Mouse (Mus musculus): ENCODE measurements around the gene Map2. TPM values are rescaled to one million over a fixed set of nuclear protein-coding genes. Genes with fewer than 3 reads are reported as not detected.

Gene Map2
- polyA plus RNA-seq, 1 experiment, result 2.0 TPM

GRCm38 (mm10) chr1:66280152-66280551 lies 105.1 kb downstream of the Map2 start:
- H3K4me3 ChIP-seq (ENCODE audit: insufficient read depth, low read length), result no peak overlapping the region
- no peak overlapping the region for H3K27ac ChIP-seq (ENCODE audit: insufficient read depth, low read depth, low read length)
- TF ChIP-seq CTCF (IDR thresholded peaks at IDR 0.05; ENCODE audit: low read depth, low read length) (no peak), POLR2A (IDR thresholded peaks at IDR 0.05; ENCODE audit: borderline replicate concordance, low read depth, low read length) (no peak)

GRCm38 (mm10) chr1:66282447-66282846 lies 107.4 kb downstream of the Map2 start:
- H3K27ac ChIP-seq (ENCODE audit: insufficient read depth, low read depth, low read length), result no peak overlapping the region
- TF ChIP-seq CTCF (IDR thresholded peaks at IDR 0.05; ENCODE audit: low read depth, low read length) (no peak), POLR2A (IDR thresholded peaks at IDR 0.05; ENCODE audit: borderline replicate concordance, low read depth, low read length) (no peak)
- H3K4me3 ChIP-seq (ENCODE audit: insufficient read depth, low read length), result no peak overlapping the region
- H3K4me1 ChIP-seq (ENCODE audit: control insufficient read depth, insufficient read depth, low read length), result peaks cover 7% of the 10 kb centered on the region

More at GRCm38 (mm10) chr1:66280152-66280551, 105.1 kb downstream of the Map2 start:
- H3K4me1 ChIP-seq (ENCODE audit: control insufficient read depth, insufficient read depth, low read length), result peaks cover 7% of the 10 kb centered on the region

- TF ChIP-seq CTCF (IDR thresholded peaks at IDR 0.05; ENCODE audit: low read depth, low read length), result no peak
- TF ChIP-seq POLR2A (IDR thresholded peaks at IDR 0.05; ENCODE audit: borderline replicate concordance, low read depth, low read length), result no peak
- no peak overlapping the region for H3K4me3 ChIP-seq (ENCODE audit: insufficient read depth, low read length)
- H3K4me1 ChIP-seq (ENCODE audit: control insufficient read depth, insufficient read depth, low read length), result no peaks in the 10 kb centered on the region
Observed at GRCm38 (mm10) chr1:66288987-66289386, 113.9 kb downstream of the Map2 start.

GRCm38 (mm10) chr1:66292121-66292881 lies 117.2 kb downstream of the Map2 start:
- H3K4me3 ChIP-seq (ENCODE audit: insufficient read depth, low read length), result no peak overlapping the region
- TF ChIP-seq CTCF (IDR thresholded peaks at IDR 0.05; ENCODE audit: low read depth, low read length), result no peak
- no peak for TF ChIP-seq POLR2A (IDR thresholded peaks at IDR 0.05; ENCODE audit: borderline replicate concordance, low read depth, low read length)
- no peak overlapping the region for H3K27ac ChIP-seq (ENCODE audit: insufficient read depth, low read depth, low read length)
- no peaks in the 10 kb centered on the region for H3K4me1 ChIP-seq (ENCODE audit: control insufficient read depth, insufficient read depth, low read length)

More at GRCm38 (mm10) chr1:66288987-66289386, 113.9 kb downstream of the Map2 start:
- H3K27ac ChIP-seq (ENCODE audit: insufficient read depth, low read depth, low read length), result no peak overlapping the region

- Histone ChIP-seq H3K4me3 (ENCODE audit: insufficient read depth, low read length) (no peak overlapping the region), H3K4me1 (ENCODE audit: control insufficient read depth, insufficient read depth, low read length) (no peaks in the 10 kb centered on the region), H3K27ac (ENCODE audit: insufficient read depth, low read depth, low read length) (no peak overlapping the region)
- TF ChIP-seq POLR2A (IDR thresholded peaks at IDR 0.05; ENCODE audit: borderline replicate concordance, low read depth, low read length) (no peak), CTCF (IDR thresholded peaks at IDR 0.05; ENCODE audit: low read depth, low read length) (no peak)
Observed at GRCm38 (mm10) chr1:66299376-66299775, 124.3 kb downstream of the Map2 start.

GRCm38 (mm10) chr1:66320378-66321135 lies 145.5 kb downstream of the Map2 start:
- no peak for TF ChIP-seq POLR2A (IDR thresholded peaks at IDR 0.05; ENCODE audit: borderline replicate concordance, low read depth, low read length)
- no peak for TF ChIP-seq CTCF (IDR thresholded peaks at IDR 0.05; ENCODE audit: low read depth, low read length)
- Histone ChIP-seq H3K27ac (ENCODE audit: insufficient read depth, low read depth, low read length) (no peak overlapping the region), H3K4me3 (ENCODE audit: insufficient read depth, low read length) (no peak overlapping the region), H3K4me1 (ENCODE audit: control insufficient read depth, insufficient read depth, low read length) (peaks cover 10% of the 10 kb centered on the region)

GRCm38 (mm10) chr1:66321136-66321502 lies 146.0 kb downstream of the Map2 start:
- Histone ChIP-seq H3K4me3 (ENCODE audit: insufficient read depth, low read length) (no peak overlapping the region), H3K4me1 (ENCODE audit: control insufficient read depth, insufficient read depth, low read length) (peaks cover 10% of the 10 kb centered on the region), H3K27ac (ENCODE audit: insufficient read depth, low read depth, low read length) (no peak overlapping the region)
- no peak for TF ChIP-seq POLR2A (IDR thresholded peaks at IDR 0.05; ENCODE audit: borderline replicate concordance, low read depth, low read length)
- TF ChIP-seq CTCF (IDR thresholded peaks at IDR 0.05; ENCODE audit: low read depth, low read length), result no peak

GRCm38 (mm10) chr1:66321631-66322142 lies 146.6 kb downstream of the Map2 start:
- Histone ChIP-seq H3K27ac (ENCODE audit: insufficient read depth, low read depth, low read length) (no peak overlapping the region), H3K4me1 (ENCODE audit: control insufficient read depth, insufficient read depth, low read length) (peaks cover 10% of the 10 kb centered on the region), H3K4me3 (ENCODE audit: insufficient read depth, low read length) (no peak overlapping the region)
- TF ChIP-seq POLR2A (IDR thresholded peaks at IDR 0.05; ENCODE audit: borderline replicate concordance, low read depth, low read length), result no peak
- no peak for TF ChIP-seq CTCF (IDR thresholded peaks at IDR 0.05; ENCODE audit: low read depth, low read length)

- Histone ChIP-seq H3K27ac (ENCODE audit: insufficient read depth, low read depth, low read length) (no peak overlapping the region), H3K4me1 (ENCODE audit: control insufficient read depth, insufficient read depth, low read length) (peaks cover 10% of the 10 kb centered on the region), H3K4me3 (ENCODE audit: insufficient read depth, low read length) (no peak overlapping the region)
- TF ChIP-seq CTCF (IDR thresholded peaks at IDR 0.05; ENCODE audit: low read depth, low read length) (no peak), POLR2A (IDR thresholded peaks at IDR 0.05; ENCODE audit: borderline replicate concordance, low read depth, low read length) (no peak)
Observed at GRCm38 (mm10) chr1:66323461-66323860, 148.4 kb downstream of the Map2 start.

GRCm38 (mm10) chr1:66324951-66325350 lies 149.9 kb downstream of the Map2 start:
- no peak overlapping the region for H3K4me3 ChIP-seq (ENCODE audit: insufficient read depth, low read length)
- peaks cover 10% of the 10 kb centered on the region for H3K4me1 ChIP-seq (ENCODE audit: control insufficient read depth, insufficient read depth, low read length)
- H3K27ac ChIP-seq (ENCODE audit: insufficient read depth, low read depth, low read length), result no peak overlapping the region
- no peak for TF ChIP-seq POLR2A (IDR thresholded peaks at IDR 0.05; ENCODE audit: borderline replicate concordance, low read depth, low read length)
- TF ChIP-seq CTCF (IDR thresholded peaks at IDR 0.05; ENCODE audit: low read depth, low read length), result no peak

Data from bone marrow macrophage, adult 2 months (primary cell).